Mouse (Mus musculus): ENCODE measurements at regions not wholly inside any gene's neighbourhood (a gene's known extent, or its start where the extent isn't known, plus 50 kb on each side); places are given as distances from the start of the nearest gene placed in this dataset.

DNA sequence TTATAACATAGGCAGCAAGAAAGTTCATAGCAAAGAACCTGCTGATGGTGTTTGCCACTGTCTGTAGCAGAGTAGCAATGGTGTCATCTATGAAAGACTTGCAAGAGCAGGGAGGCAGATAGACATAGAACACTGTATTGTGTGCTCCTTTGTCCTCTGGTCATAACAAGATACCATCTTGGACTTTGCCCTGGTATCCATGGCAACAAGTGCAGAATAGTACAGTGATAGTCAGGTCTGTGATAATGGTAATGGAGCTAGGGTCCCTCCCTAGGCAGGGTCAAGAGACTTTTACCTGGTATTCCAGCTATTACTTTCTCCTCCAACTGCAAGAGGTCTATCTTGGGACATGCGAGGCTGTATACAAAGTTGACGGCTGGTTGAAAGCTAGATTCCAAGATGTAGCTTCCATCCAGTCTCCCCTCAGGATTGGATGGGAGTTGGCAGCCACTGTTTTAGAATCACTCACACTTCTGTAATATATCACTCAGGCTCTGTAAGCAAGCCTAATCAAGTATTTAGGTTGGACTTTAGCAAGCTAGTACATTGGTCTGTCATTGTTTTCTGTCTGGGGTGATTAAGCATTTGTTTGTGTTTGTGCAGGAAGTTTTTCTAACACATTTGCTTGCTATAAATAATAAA lies 375.5 kb downstream of the Prkd1 start:
- TF ChIP-seq POLR2A (IDR thresholded peaks at IDR 0.05; ENCODE audit: borderline replicate concordance, extremely low read depth, insufficient read depth, insufficient read length, poor library complexity, severe bottlenecking) (no peak), CTCF (IDR thresholded peaks at IDR 0.05; ENCODE audit: borderline replicate concordance, extremely low read depth, insufficient read depth, insufficient read length) (no peak)

Measured in brain, embryonic 14.5 days (tissue).